Mouse (Mus musculus) thymus, adult 2 months (tissue): ENCODE results near the gene Clns1a.

Experiments used
- CTCF ChIP-seq: fragments of 200-500 bp; IDR thresholded peaks from 2 replicates; pipeline ENCODE4 v1.5.1; 2012; ENCODE audit warnings: mild to moderate bottlenecking, control low read depth, low read length, moderate library complexity, borderline replicate concordance; ENCODE audit not compliant: control insufficient read depth, poor library complexity, insufficient read depth; ENCODE audit errors: extremely low read depth
- POLR2A ChIP-seq: fragments of 200-500 bp; IDR thresholded peaks from 2 replicates; pipeline ENCODE4 v1.6.1; 2012; ENCODE audit warnings: mild to moderate bottlenecking, low read length, control low read depth, moderate library complexity; ENCODE audit not compliant: control insufficient read depth, poor library complexity, insufficient read depth; ENCODE audit errors: extremely low read depth

GRCm38 (mm10) chr7:97765963-97766347 lies 69.5 kb downstream of the Clns1a start:
- no peak for TF ChIP-seq CTCF
- no peak for TF ChIP-seq POLR2A
